Mouse (Mus musculus) adrenal gland, adult (tissue): ENCODE data around the gene Pnpo.

Experiments used
- DNase-seq, 2 experiments: peaks; one replicate each; pipeline ENCODE4 v3.0.0; 2022 to 2023; ENCODE audit warnings: low spot score in 1 of 2; ENCODE audit not compliant: inconsistent age in 2 of 2

Gene Pnpo

DNA sequence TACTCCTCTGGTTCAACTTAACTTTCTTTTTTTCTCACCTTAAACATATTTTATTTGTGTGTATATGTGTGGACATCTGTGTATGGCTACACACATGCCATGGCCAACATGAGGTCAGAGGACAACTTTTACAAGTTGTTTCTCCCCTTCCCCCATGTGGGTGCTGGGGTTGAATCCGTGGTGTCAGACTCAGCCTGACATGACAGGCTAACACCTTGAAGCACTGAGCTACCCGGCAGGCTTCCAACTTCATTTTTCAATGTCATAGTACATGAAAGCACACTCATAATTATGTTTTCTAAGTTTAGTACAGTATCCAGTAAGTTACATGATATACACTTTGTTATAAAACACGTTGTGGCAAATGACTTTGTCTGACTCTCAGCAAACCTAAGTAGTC lies 26.6 kb upstream of the Pnpo start:
- DNase-seq, result peak in 1 of 2 experiments; percentile 52

DNA sequence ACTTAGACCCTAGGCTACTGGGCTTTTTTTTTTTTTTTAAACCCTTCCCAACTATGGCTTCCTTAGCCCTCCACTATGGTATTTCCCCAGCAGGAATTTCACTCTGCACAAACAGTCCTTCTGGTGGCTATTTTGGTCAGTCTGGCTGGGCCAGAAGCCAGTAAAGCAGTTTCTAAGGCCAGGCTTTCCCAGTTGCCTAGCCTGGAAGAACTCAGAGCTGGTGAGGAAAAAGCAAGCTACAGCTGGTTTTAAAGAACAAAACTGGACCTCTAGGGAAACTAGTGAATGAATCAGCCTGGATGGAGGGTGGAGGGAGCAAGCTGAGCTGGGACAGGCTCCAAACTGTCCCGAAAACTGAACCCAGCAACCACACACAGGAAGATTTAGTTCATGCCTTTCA lies 26.0 kb upstream of the Pnpo start:
- DNase-seq, result peak; percentile 58 to 80

DNA sequence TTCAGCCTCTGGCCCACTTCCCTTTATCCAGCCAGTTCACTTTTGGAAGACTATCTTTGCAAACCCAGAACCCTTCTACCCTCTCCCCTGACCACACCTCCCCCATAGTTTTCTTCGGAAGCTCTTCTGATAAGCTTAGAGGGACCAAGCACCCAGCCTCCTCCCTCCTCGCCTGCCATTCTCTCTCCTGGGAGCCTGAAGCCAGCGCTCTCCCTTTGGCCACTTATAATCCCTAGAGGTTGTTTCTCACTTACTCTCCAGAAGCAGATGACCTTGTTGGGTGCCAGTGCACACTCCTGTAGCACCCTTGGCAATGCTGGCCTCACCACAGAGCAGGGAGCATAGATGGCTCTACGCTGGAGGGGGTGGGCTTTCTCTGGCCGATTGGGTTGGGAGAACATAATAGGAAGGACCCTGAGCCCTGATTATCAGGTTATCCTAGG lies 25.5 kb upstream of the Pnpo start:
- peak in 1 of 2 experiments; percentile 70 for DNase-seq

GRCm38 (mm10) chr11:96968476-96968875 lies 24.7 kb upstream of the Pnpo start:
- peak in 1 of 2 experiments; percentile 54 for DNase-seq

DNA sequence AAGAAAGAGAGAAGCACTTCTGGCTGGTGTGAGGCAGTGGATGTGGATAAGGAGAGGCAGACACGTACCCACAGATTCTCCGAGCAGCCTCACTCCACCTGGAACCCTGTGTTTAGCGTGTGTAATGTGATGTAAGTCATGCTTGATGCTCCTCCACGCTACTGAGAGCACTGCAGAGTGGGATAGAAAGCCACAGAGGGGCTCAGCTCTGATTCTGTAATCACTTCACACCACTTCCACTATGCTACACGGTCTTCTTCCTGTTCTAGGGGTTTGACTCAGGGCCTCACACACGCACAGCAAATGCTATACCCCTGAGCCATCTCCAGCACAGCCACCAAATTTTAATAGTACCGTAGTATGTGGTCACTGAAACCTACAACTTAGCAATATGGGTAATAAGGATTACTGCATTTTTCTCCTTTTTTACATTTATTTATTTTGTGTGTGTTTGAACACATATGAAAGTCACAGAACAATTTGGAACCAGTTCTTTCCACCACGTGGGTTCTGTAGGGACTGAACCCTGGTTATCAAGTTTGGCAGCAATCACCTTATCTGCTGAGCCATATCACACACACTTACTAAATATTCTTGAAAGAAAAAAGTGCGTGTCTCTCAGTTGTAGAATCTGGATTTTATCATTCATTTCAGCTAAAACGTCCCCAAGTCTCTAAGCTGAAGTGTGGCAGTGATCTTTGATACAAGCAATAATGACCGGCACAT lies 23.9 kb upstream of the Pnpo start:
- no peak for DNase-seq

DNA sequence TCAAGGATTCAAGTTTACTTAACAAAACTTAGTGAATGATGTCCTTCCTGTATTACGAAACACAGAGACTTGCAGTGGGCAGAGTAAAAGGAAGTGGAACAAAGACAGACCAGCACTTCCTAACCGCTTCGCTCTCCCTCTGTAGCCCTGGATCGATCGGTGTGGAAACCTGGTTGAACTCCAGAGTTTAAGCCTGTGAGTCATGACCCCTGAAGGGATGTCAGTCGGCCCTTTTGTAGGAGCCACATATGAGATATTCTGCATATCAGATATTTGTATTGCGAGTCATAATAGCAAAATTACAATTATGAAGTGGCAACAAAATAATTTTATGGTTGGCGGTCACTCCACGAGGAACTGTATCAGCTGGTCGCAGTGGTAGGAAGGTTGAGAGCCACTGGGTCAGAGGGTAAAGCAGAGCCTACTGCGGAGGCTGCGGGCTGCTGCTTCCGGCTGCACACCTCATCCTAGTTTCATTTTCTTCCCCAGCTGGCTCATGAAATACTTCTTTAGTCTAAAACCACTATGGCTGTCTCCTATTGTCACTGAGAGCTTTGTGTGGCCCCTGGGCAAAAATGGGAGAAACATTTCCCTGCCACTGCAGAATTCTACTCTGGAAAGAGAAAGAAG lies 23.2 kb upstream of the Pnpo start:
- peak in 1 of 2 experiments; percentile 64 for DNase-seq

DNA sequence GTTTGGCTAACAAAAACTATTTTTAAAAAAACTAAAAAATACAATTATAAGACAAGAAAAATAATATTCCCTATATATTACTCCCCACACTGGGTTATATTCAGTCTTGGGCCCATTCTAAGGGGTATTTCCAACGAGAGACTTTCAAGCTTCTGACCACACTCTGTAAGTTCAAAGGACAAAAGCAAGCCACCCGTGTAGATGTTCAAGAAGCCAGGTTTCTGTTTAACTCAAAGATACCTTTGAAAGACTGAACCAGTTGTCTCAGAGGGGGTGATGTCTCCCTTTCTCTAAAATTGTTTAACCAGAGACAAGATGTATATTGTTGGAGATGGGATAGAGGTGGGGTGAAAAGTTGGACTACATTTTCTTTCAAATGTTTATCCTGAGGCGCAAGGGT lies 22.4 kb upstream of the Pnpo start:
- DNase-seq, result no peak

DNA sequence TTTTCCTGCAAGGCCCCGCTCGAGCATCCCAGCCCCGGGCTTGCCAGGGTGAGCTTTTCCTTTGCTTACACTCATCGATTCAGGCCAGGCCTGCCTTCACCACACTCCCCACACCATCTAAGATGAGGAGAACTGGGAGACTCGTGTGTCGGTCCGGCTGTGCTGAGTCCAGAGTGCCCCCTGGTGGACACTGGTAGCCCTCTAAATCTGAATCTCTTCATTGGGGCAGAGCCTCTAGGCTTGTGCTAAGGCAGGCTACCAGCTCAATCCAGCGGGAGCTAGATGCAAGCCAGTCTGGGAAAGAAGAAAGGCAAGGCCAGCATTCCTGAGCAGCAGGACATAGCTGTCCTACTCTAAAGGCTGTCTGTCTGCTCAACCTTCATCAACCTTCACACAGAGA lies 19.8 kb upstream of the Pnpo start:
- peak; percentile 88 to 96 for DNase-seq

DNA sequence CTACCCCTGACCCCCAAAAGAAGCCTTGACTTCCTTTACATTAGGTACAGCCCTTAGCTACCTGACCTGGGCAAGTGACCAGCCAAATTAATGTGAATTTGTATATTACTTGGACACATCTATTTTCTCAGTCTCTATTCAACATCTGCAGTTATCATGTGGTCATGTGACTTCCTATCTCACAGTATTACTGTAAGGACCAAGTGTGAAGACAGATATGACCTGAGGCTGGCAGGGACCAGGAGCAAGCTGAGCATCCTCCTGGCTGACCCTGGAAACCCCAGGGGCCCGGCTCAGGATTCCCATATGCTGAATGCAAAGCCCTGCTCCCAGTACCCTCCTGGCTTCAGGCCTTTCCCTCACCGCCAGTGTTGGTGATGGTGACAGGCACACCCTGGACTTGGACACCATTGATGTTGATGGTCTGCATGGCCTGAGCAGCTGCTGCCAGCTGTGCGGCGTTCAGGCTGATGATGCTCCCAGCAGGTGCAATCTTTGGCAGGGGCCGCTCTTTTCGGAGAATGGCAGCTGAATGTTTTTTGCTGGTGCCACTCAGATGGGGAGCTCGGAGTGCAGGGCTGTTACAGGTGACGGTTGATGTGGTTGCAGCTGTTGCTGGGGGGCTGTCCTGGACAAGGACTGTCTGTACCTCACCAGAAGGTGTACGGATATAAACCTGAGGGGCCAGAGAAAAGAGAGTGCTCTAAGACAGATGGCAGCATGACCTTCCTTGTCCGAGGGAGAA lies 13.4 kb upstream of the Pnpo start:
- DNase-seq, result no peak

GRCm38 (mm10) chr11:96956009-96956724 lies 12.4 kb upstream of the Pnpo start:
- DNase-seq, result no peak

DNA sequence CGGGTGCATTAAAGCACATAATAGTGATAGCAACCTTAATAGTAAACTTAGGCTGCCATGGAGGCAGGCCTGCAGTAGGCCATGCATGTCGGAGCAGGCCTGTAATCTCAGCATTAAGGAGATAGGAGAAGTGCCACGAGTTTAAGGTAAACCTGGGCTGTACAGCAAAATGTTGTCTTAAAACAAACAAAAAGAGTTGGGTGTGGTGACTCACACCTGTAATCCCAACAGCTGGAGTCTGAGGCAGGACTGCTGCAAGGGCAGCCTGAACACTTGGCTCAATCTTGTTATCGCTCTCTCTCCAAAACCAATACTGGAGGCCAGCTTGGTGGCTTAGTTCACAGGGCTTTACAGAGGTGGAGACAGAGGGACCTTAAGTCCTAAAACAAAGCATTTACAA lies 11.3 kb upstream of the Pnpo start:
- DNase-seq, result no peak

DNA sequence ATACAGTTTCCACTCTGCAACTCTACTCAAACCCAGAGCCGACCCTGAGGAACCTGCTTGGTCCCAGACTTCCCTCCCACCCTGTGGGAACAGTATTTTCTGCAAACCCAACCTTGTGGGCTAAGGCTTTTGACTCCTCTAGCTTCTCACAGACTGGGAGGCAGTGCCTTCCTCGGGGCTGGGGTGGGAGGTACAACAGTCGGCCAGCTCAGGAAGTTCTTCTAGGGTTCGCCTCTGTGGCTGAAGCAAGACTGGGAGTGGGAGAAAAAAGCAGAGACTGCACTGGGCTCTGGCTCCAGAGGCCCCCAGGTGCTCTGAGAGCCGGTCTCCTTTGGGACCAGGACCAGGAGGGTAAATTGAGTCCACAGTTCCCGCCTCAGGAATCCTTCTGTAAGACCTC lies 9.1 kb upstream of the Pnpo start:
- DNase-seq, result no peak

DNA sequence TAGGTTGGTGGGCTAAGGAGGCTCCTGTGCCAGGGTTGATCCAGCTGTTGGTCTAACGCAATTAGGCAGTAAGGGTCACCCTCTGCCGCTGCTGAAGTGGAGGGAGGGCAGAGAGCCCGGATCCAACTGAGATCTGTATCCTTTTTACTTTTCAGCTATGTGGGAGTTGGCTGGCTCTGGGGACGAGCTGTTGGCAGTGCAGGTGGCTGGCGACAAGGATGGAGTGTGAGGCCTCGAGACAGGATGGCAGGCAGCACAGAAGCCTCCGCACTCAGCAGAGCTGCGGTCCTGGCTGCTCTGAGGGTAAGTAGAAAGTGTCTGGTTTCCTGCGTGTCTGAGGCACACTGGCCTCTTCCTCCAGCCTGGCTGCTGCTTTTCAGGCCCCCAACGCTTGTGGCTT lies 8.6 kb upstream of the Pnpo start:
- no peak for DNase-seq

DNA sequence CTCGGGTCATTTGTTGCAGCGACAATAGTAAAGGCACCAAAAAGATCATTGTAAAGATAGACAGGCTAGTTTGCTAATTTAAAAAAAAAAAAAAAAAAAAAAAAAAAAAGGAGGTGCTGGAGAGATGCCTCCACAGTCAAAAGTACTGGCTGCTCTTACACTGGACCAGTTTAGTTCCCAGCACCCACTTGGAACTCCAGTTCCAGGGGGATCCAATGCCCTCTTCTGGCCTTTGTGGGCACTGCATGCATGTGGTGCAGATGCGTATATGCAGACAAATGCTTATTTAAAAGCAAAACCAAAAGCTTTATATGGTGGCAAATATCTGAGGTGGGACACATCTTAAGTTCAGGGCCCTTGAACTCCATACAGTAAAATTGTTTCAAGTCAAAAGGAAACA lies 7.0 kb upstream of the Pnpo start:
- DNase-seq, result no peak

DNA sequence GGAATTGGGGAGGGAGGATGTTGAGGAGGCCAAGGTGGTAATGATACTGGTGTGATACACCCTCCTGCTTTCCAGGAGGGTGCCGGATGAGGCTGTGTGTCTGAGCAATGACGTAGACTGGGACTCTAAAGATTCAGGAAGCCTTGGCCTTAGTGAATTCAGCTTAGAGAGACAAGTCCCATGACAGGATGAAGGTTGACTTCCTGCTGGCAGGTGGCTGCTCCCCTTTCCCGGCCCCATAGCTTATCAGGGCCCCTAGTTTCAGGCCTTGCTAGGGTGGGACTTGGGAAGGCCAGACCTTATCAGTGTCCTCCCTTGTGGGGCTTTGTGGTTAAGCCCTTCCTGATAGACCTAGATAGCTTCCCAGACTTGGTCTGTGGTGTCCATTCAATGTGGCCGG lies 4.1 kb upstream of the Pnpo start:
- no peak for DNase-seq

- no peak for DNase-seq
These were observed 2.7 kb upstream of the Pnpo start for GRCm38 (mm10) chr11:96946498-96946897.

DNA sequence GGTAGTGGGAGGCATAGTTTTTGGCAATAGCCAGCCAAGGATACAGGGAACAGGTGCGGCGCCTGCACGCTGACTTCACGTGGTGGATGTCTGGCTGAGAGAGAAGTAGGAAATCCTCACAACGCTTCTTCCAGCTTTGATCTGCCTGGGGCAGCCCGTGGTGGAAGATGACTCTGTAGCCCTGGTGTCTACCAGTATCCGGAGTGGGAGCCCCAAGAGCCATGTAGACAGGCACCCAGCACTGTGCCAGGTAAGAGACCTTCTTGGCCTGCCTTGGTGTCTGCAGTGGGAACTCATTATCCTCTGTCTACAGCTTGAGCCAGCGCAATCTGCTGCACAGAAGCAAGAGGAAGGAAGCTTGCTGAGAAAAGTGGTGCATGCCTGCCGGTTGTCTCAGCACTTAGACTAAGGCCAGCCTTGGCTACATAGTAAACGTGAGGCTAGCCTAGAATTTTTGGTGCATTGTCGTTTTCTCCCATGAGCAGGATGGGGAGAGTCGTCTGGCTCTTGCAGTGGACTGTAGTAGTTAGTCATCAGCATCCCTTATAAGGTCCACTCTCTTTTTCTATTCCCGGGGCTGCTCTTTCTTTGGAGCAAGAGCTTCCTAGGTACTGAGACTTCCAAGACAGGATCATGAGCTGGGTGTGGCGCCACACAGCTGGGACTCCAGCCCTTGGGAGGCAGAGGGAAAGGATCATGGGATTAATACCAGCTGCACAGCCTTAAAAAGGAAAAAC lies 1.2 kb upstream of the Pnpo start:
- DNase-seq, result peak in 1 of 2 experiments; percentile 12

DNA sequence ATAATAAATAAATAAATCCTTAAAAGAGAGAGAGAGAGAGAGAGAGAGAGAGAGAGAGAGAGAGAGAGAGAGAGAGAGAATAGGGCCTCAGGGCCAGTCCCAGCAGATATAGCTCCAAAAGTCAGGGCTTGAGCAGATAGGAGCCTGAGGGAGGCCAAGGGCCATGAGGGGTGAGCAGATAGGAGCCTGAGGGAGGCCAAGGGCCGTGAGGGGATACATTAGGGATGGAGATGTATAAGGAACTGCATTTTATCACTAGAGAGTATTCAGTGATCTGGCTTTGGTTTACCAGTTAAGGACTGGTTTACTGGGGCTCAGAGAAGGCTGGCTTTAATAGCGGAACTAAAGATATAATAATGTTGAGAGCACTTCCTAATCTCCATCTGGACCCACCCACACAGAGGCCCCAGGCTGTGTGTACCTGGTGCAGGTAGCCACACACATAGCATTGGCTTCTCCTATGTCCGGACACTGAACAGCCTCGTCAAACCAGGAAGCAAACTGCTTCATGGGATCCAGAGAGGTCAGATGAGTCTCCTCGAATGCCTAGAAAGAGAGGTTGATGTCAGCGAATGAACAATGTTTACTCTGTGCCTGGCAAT lies 1.7 kb downstream of the Pnpo start:
- DNase-seq, result no peak

- no peak for DNase-seq
These were observed 3.0 kb downstream of the Pnpo start for GRCm38 (mm10) chr11:96940578-96941465.
